Mouse (Mus musculus) midbrain, embryonic 15.5 days (tissue): ENCODE measurements at regions not wholly inside any gene's neighbourhood (a gene's known extent, or its start where the extent isn't known, plus 50 kb on each side); places are given as distances from the start of the nearest gene placed in this dataset.

Experiments
- ATAC-seq: fragments of 200-750 bp; cut with Nextera tagmentation; replicated peaks from 2 replicates; pipeline ENCODE4 v1.8.0; 2017; ENCODE audit warnings: moderate TSS enrichment
- H3K27ac ChIP-seq: fragments of 300-500 bp; sonication (generic); 2 replicates; pipeline ENCODE4 v1.5.1; 2015; ENCODE audit warnings: mild to moderate bottlenecking, inconsistent platforms
- H3K27me3 ChIP-seq: fragments of 300-500 bp; sonication (generic); replicated peaks from 2 replicates; pipeline ENCODE4 v1.6.1; 2015; ENCODE audit warnings: inconsistent platforms
- H3K36me3 ChIP-seq: fragments of 300-500 bp; sonication (generic); replicated peaks from 2 replicates; pipeline ENCODE4 v1.6.1; 2015; ENCODE audit warnings: inconsistent platforms
- H3K4me1 ChIP-seq: fragments of 300-500 bp; sonication (generic); 2 replicates; pipeline ENCODE4 v1.6.1; 2015; ENCODE audit warnings: inconsistent platforms
- H3K4me2 ChIP-seq: fragments of 300-500 bp; sonication (generic); 2 replicates; pipeline ENCODE4 v1.6.1; 2015; ENCODE audit warnings: inconsistent platforms, mild to moderate bottlenecking, moderate library complexity
- H3K4me3 ChIP-seq: fragments of 300-500 bp; sonication (generic); 2 replicates; pipeline ENCODE4 v1.5.1; 2015; ENCODE audit warnings: mild to moderate bottlenecking, inconsistent platforms
- H3K9ac ChIP-seq: fragments of 300-500 bp; sonication (generic); 2 replicates; pipeline ENCODE4 v1.6.1; 2015; ENCODE audit warnings: mild to moderate bottlenecking, inconsistent platforms
- H3K9me3 ChIP-seq: fragments of 300-500 bp; sonication (generic); 2 replicates; pipeline ENCODE4 v1.6.1; 2016; ENCODE audit warnings: inconsistent platforms
- WGBS: fragments of 180-500 bp; shearing (Covaris S2); methylation state at CpG from one replicate; pipeline ENCODE4 v1.1.7; 2015; ENCODE audit warnings: mixed read lengths; 5-methylcytosine and 5-hydroxymethylcytosine counted together

- H3K4me2 ChIP-seq = no peak overlapping the region
- H3K27ac ChIP-seq = no peak overlapping the region
- no peak for ATAC-seq
- H3K36me3 ChIP-seq = no peaks in the 10 kb centered on the region
- no peaks in the 10 kb centered on the region for H3K27me3 ChIP-seq
- WGBS = 92% methylated on average over 7 of the region's 7 CpGs
- no peaks in the 10 kb centered on the region for H3K9me3 ChIP-seq
- H3K4me1 ChIP-seq = no peaks in the 10 kb centered on the region
- H3K9ac ChIP-seq = no peak overlapping the region
- H3K4me3 ChIP-seq = no peak overlapping the region
Observed at GRCm38 (mm10) chr17:68143307-68143706, 130.3 kb upstream of the L3mbtl4 start.

- WGBS = 91% methylated on average over 10 of the region's 10 CpGs
- no peaks in the 10 kb centered on the region for H3K4me1 ChIP-seq
- no peak overlapping the region for H3K4me2 ChIP-seq
- H3K9ac ChIP-seq = no peak overlapping the region
- no peaks in the 10 kb centered on the region for H3K27me3 ChIP-seq
- ATAC-seq = no peak
- H3K27ac ChIP-seq = no peak overlapping the region
- no peak overlapping the region for H3K4me3 ChIP-seq
- no peaks in the 10 kb centered on the region for H3K36me3 ChIP-seq
- no peaks in the 10 kb centered on the region for H3K9me3 ChIP-seq
Observed at GRCm38 (mm10) chr17:68149237-68149792, 124.3 kb upstream of the L3mbtl4 start.

- H3K4me3 ChIP-seq = no peak overlapping the region
- WGBS = 93% methylated on average over 11 of the region's 11 CpGs
Observed at GRCm38 (mm10) chr17:68152438-68153120, 121.0 kb upstream of the L3mbtl4 start.

GRCm38 (mm10) chr17:68154879-68155278 is 118.7 kb upstream of the L3mbtl4 start:
- Histone ChIP-seq H3K27me3 (no peaks in the 10 kb centered on the region), H3K4me3 (no peak overlapping the region), H3K4me2 (no peak overlapping the region), H3K27ac (no peak overlapping the region), H3K9ac (no peak overlapping the region), H3K4me1 (peaks cover 4% of the 10 kb centered on the region; the same call in 1 of the 2 replicates), H3K9me3 (no peaks in the 10 kb centered on the region), H3K36me3 (no peaks in the 10 kb centered on the region)
- ATAC-seq = no peak
- 83% methylated on average over 4 of the region's 4 CpGs for WGBS

More at GRCm38 (mm10) chr17:68152438-68153120, 121.0 kb upstream of the L3mbtl4 start:
- no peak for ATAC-seq
- Histone ChIP-seq H3K27ac (no peak overlapping the region), H3K9ac (no peak overlapping the region), H3K4me2 (no peak overlapping the region), H3K9me3 (no peaks in the 10 kb centered on the region), H3K27me3 (no peaks in the 10 kb centered on the region), H3K36me3 (no peaks in the 10 kb centered on the region), H3K4me1 (no peaks in the 10 kb centered on the region)

- no peak overlapping the region for H3K9ac ChIP-seq
- no peaks in the 10 kb centered on the region for H3K27me3 ChIP-seq
- peak; percentile 60; the same call in 1 of the 2 replicates for ATAC-seq
- H3K36me3 ChIP-seq = no peaks in the 10 kb centered on the region
- no peaks in the 10 kb centered on the region for H3K9me3 ChIP-seq
- WGBS = 11% methylated on average over 13 of the region's 13 CpGs
- H3K4me2 ChIP-seq = peak overlapping the region; percentile 20; the same call in 1 of the 2 replicates
- no peak overlapping the region for H3K4me3 ChIP-seq
- no peak overlapping the region for H3K27ac ChIP-seq
- peaks cover 4% of the 10 kb centered on the region; the same call in 1 of the 2 replicates for H3K4me1 ChIP-seq
Observed at GRCm38 (mm10) chr17:68158172-68158651, 115.4 kb upstream of the L3mbtl4 start.

- H3K4me2 ChIP-seq = no peak overlapping the region
- no peak overlapping the region for H3K4me3 ChIP-seq
- H3K27ac ChIP-seq = no peak overlapping the region
- ATAC-seq = no peak
- H3K9ac ChIP-seq = no peak overlapping the region
- no peaks in the 10 kb centered on the region for H3K9me3 ChIP-seq
- H3K4me1 ChIP-seq = peaks cover 4% of the 10 kb centered on the region; the same call in 1 of the 2 replicates
- no peaks in the 10 kb centered on the region for H3K36me3 ChIP-seq
- WGBS = 87% methylated on average over 2 of the region's 2 CpGs
- no peaks in the 10 kb centered on the region for H3K27me3 ChIP-seq
Observed at GRCm38 (mm10) chr17:68161107-68161506, 112.5 kb upstream of the L3mbtl4 start.

GRCm38 (mm10) chr17:68163545-68163944 is 110.1 kb upstream of the L3mbtl4 start:
- Histone ChIP-seq H3K27me3 (no peaks in the 10 kb centered on the region), H3K4me2 (no peak overlapping the region), H3K9me3 (no peaks in the 10 kb centered on the region), H3K4me1 (no peaks in the 10 kb centered on the region), H3K4me3 (no peak overlapping the region), H3K27ac (no peak overlapping the region), H3K36me3 (no peaks in the 10 kb centered on the region), H3K9ac (no peak overlapping the region)
- WGBS = 53% methylated on average over 4 of the region's 4 CpGs
- ATAC-seq = no peak

GRCm38 (mm10) chr17:68164666-68165065 is 108.9 kb upstream of the L3mbtl4 start:
- no peak overlapping the region for H3K4me3 ChIP-seq
- no peak overlapping the region for H3K9ac ChIP-seq
- H3K36me3 ChIP-seq = no peaks in the 10 kb centered on the region
- H3K9me3 ChIP-seq = no peaks in the 10 kb centered on the region
- 87% methylated on average over 2 of the region's 2 CpGs for WGBS
- H3K27me3 ChIP-seq = no peaks in the 10 kb centered on the region
- no peak overlapping the region for H3K27ac ChIP-seq
- ATAC-seq = 0 out of 2 replicates have a peak, but pooled peaks have one; percentile 15
- no peak overlapping the region for H3K4me2 ChIP-seq
- H3K4me1 ChIP-seq = no peaks in the 10 kb centered on the region

- peak; percentile 35; the same call in 1 of the 2 replicates for ATAC-seq
- Histone ChIP-seq H3K27me3 (no peaks in the 10 kb centered on the region), H3K4me1 (no peaks in the 10 kb centered on the region), H3K36me3 (no peaks in the 10 kb centered on the region), H3K9me3 (no peaks in the 10 kb centered on the region), H3K9ac (no peak overlapping the region), H3K4me3 (no peak overlapping the region), H3K4me2 (no peak overlapping the region), H3K27ac (no peak overlapping the region)
- 66% methylated on average over 15 of the region's 15 CpGs for WGBS
Observed at GRCm38 (mm10) chr17:68165171-68165825, 108.3 kb upstream of the L3mbtl4 start.

GRCm38 (mm10) chr17:68166397-68166796 is 107.2 kb upstream of the L3mbtl4 start:
- no peak for ATAC-seq
- Histone ChIP-seq H3K4me2 (no peak overlapping the region), H3K9ac (no peak overlapping the region), H3K4me1 (no peaks in the 10 kb centered on the region), H3K9me3 (no peaks in the 10 kb centered on the region), H3K36me3 (no peaks in the 10 kb centered on the region), H3K27ac (no peak overlapping the region), H3K4me3 (no peak overlapping the region), H3K27me3 (no peaks in the 10 kb centered on the region)
- WGBS = 78% methylated on average over 4 of the region's 4 CpGs

- Histone ChIP-seq H3K9ac (no peak overlapping the region), H3K27ac (no peak overlapping the region)
Observed at GRCm38 (mm10) chr17:68172838-68173237, 100.8 kb upstream of the L3mbtl4 start.

GRCm38 (mm10) chr17:68176611-68177165 is 96.9 kb upstream of the L3mbtl4 start:
- Histone ChIP-seq H3K9me3 (no peaks in the 10 kb centered on the region), H3K4me2 (no peak overlapping the region), H3K36me3 (no peaks in the 10 kb centered on the region), H3K4me3 (no peak overlapping the region), H3K27me3 (no peaks in the 10 kb centered on the region), H3K27ac (no peak overlapping the region), H3K4me1 (no peaks in the 10 kb centered on the region), H3K9ac (no peak overlapping the region)
- 70% methylated on average over 9 of the region's 9 CpGs for WGBS
- no peak for ATAC-seq

More at GRCm38 (mm10) chr17:68172838-68173237, 100.8 kb upstream of the L3mbtl4 start:
- ATAC-seq = no peak
- H3K36me3 ChIP-seq = no peaks in the 10 kb centered on the region
- no peaks in the 10 kb centered on the region for H3K27me3 ChIP-seq
- no peaks in the 10 kb centered on the region for H3K9me3 ChIP-seq
- H3K4me3 ChIP-seq = no peak overlapping the region
- no peak overlapping the region for H3K4me2 ChIP-seq
- H3K4me1 ChIP-seq = no peaks in the 10 kb centered on the region
- 83% methylated on average over 7 of the region's 7 CpGs for WGBS
